Mouse (Mus musculus) heart, adult 9 months (tissue): ENCODE measurements around the gene Nell2.
A peak's percentile ranks its signal among the peaks of the same experiment; 100 is the strongest.

ENCODE experiments used
- DNase-seq, 2 experiments: peaks; one replicate each; pipeline ENCODE4 v3.0.0; 2022; ENCODE audit warnings: low spot score in 2 of 2

The Nell2 gene

DNA sequence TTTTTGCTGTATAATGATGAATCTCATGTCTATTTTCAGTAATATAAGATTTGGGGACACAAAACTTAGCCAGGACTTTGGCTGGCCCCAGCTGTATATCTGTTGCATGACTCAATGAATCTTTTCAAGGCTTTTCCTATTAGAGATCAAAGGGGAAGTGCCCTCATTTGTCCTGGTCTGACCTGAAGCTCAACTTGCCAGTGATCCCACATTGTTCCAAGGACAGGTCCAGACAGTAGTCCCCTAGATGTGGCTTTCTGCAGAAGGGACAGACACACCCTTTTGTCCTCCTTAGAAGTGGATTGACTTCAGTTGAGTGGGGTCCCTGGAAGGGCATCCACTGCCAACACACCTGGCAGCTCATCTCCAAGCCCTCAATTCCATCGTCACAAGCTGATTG, 173.6 kb downstream of the Nell2 start:
- no peak for DNase-seq

DNA sequence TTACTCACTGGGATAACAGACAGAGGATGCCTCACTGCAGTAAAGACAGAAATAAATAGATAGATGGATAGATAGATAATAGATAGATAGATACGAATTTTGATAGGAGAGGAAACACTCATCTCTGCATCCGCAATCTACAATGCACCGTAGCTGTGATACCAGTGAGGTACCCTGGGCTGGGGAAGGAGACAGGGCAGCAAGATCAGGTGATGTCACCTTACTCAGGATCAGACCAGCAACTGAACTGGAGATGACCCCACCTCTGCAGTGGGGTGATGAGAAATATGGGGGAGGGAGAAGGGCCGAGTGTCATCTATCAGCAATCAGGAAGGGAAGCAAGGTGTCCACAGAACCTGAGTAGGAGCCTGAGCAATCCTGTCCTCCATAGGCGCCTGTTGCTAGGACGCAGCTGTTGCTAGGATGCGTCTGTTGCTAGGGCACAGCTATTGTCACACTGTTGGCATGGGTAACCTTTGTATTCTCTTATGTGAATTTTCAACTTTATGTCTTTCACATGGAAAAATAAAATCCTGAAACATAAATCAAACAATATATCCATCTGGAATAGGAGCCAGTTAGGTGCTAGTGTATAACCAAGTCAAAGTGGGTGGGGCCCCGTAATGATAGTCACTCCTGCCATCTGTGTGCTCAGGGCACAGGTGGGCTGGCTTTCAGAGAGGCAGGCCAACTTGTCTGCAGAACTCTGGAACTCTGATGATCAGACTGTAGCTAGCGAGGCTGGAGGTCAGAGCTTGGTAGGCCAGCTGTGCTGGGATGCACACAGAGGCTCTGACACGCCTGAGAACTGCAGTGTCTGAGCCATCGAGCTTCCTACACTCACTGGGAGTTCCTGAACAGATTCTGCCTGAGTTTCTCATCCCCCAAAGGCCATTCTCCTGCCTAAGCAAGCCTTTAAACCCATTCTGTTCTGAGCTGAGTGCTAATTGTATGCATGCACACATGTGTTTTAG, 193.7 kb downstream of the Nell2 start:
- no peak for DNase-seq

DNA sequence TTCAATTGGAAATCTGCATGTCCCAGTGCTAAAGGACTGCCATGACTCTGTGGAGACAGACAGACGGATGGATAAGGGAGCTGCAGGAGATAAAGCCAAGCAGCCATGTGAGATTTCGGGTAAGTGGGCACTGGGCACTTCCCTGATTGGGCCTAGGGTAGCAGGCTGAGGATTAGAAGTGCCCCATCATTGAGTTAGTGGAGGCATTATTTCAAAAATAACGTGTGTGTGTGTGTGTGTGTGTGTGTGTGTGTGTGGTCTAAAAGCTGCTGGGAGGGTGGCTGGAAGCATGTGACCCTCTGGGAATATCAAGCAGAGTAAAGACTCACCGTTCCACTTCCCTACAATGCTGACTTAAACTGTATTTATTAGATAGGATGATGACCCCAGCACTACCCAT, 195.1 kb downstream of the Nell2 start:
- no peak for DNase-seq

DNA sequence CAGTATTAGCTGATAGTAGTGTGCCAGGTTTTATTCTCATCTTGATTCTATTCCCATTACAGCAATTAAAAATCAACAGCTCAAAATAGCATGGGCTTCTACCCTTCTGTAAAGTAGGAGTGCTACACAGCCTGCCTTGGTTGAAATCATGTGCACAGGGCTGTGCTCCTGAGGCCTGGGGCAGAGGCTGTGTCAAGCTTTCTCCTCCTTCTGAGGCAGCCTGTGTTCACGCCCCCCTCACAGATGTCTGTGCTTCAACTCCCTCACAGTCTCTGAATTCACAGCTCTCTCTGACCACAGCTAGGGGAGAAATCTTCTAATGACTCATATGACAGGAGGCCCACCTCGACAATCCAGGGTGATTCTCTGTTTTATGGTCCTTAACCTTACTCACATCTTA, 197.4 kb downstream of the Nell2 start:
- no peak for DNase-seq

DNA sequence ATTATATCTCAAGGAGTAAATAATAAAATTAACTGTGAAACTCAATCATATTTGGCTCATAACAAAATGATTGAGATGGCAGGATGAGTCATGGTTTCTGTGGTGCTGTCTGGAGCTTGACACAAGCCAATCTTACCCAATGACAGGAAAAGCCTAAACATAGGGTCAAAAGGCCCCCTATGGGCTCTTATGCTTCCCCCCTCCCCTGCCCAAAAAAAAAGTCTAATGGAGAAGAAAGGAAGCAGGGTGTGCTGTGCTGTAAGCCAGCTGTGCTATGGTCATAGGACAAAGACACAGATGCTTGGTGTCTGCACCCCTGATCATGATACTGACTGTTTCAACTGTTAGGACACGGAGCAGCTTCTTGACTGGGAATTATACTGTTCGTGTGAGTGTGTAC, 205.6 kb downstream of the Nell2 start:
- DNase-seq, result no peak

DNA sequence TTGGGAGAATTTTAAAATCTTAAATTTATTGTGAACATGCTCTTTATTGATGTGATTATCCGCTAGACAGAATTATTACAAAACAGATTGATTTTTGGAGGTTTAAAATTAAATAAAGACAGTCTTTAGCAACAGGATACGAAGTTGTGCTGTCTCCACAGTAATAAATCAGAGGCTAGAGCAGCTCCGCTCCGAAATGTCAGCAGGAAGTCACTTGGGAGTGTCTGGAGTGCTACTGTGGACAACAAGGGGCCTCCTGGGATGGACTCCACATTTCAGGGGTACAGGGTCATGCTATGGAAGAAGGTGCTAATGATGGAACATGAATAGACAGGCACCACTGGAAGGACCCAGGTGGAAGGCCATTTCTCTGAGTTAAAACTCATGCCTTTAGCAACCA, 211.7 kb downstream of the Nell2 start:
- DNase-seq, result no peak

DNA sequence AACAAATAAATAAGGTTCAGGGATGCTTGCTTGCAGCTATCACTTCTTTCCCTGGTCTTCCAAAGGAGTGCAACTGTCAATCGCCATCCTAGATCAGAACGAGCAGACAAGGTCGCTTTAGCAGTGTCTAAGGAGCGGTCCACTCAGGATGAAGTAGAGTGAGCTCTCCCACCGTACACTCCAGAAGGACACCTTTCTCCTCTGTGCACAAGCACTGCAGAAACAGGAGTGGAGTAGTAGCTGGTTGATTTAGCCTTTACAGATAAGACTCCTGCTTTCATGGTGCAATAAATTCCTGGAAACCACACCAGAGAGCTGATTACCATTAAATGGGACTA, 213.6 kb downstream of the Nell2 start:
- no peak for DNase-seq

DNA sequence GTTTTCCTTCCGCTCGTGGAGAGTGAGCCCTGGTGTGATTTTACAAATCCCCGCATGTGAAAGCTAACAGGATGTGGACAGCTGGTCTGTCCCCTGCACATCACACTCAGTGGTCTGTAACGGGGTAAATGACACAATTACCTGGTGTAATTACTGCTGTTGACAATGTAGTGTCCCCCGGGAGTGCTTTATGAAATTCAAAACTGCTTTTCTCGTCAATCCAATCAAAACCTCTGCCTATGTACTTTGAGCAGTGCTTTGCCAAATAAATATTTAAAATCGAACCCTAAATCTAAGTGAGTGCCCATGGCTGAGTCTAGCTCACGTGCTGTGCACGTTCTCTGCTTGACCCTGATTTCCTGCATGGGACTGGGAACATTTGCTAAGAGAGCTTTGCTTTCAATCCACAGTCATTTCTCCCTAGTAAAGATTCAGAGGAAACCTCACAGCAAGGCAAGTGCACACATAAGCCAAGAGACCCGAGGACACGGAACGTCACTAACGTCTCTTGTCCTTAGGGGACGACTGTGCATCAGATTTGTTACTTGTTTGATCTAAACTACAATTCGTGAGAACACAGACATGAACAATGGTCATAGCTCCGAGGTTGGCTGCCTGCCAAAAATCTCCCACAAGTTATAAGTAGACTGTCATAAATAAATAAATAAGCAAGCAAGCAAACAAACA, 214.1 kb downstream of the Nell2 start:
- DNase-seq, result no peak

DNA sequence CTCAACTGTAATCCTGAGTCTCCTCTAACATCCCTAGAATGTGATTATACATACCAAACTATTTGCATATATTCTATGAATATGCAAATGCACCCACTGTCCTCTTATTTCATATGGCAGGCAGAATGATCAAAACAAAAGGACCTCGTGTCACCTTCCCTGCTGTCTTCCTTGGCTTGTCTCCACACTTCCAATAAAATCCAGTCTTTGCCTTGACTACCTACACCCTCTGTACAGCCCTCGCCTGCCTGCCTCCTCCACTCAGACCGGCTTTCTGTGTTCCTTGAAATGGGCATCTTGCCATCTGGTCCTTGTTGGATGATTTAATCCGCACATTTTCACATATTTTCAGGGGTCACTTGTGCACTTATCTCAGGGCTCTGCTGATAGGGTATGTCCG, 215.1 kb downstream of the Nell2 start:
- no peak for DNase-seq

DNA sequence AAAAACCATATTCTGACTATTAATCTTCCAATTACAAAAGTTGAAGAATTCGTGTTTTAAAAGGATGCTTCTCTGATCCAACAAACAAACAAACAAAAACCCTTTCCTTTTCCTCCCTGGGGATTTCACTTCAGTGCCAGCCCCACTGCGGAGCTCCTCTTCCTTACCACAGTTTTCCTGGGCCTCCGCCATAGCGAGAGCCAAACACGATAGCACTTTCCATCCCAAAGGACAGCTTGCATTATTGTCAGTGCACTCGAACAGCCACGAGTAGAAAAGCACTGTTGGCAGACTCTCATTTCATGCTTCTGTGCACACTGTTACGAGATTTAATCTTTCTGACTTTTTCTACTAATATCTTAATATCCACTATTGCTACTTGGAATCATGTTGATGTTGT, 224.3 kb downstream of the Nell2 start:
- DNase-seq, result no peak

DNA sequence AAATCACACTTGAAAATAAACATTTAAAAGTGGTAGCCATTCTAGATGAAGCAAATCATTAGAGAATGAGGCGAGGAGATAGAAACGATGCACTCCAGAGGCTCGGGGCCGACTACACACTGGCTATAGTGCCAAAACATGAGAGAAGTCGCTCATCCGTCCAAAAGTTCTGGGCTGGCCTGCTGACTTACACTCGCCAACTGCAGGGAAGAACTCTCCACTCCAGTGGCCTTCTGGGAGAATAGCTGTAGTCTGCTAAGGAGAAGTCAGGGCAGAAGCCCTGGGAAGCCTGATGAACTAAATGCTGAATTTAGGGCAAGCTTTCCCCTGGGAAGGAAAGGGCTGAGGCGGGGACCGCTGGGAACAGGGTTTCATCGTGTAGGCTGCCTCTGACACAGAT, 231.8 kb downstream of the Nell2 start:
- peak; percentile 19 to 47 for DNase-seq

DNA sequence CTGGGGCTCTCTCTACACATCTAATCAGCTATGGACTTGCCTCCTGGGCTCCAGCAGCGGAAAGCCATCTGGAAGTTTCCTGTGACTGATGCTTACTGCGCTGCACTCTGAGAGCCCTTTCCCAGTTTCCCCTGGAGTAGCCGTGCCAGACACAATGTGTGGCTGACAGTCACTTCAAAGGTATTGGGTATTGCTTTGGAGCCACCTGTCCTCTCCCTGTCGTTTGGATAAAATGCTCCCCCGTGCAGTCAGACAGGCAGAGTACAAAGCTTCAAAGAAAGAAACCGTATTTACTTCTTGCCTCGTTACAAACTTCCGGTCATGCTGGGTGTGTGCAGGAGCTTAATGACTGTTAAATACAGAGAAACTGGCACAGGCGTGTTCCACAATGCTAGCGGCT, 239.3 kb downstream of the Nell2 start:
- DNase-seq, result no peak

DNA sequence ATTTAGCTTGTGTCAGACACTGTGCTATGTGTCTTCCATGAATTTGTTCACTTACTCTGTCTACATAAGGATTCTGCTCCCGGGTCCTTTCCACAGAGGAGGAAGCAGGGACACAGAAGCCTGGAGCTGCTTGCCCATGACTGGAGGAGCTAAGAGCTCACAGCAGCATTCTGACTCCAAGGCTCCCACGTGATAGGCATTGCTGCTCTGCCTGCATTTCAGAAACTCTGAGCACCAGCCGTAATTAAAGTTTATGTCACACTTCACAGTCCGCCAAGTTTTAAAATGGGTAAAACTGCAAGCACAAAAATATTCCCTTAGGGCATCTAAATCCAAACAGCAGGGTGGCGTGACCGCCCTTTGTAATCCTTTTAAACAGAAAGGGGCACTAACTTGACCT, 243.2 kb downstream of the Nell2 start:
- no peak for DNase-seq

DNA sequence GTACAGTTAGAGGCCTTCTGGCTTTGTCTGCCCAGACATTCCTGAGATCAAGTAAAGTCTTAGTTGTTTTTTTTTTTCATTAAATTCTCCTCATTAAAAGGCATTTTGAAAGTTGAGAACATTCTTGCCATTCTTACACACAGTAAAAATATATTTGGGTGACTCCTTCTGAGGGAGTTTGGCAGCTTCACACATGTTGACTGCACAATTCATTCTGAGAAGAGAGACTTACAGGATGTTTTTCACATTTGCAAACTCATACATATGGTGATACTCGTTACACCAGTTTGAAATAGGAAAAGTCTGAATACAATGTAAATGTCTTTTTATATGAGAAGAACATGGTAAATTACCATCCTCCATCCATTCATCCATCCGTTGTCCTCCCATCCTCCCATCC, 247.4 kb downstream of the Nell2 start:
- DNase-seq, result no peak

DNA sequence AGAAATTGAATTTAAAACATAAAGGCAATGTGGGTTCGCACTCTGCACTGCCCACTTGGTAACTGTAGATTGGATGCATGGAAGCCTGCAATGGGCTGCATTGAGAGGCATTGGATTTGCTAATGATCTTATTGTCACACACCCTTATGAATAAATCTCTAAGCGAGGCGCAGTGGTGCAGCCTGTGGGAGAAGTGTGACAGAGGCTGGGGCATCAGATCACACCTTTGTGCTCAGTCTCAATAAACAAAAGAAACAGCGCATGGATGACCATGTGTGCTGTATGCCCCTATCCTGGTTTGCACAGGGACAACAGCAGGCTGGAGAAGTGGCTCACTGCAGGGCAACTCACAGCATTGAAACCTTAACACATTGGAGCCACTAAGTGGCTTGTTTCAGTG, 250.4 kb downstream of the Nell2 start:
- no peak for DNase-seq

DNA sequence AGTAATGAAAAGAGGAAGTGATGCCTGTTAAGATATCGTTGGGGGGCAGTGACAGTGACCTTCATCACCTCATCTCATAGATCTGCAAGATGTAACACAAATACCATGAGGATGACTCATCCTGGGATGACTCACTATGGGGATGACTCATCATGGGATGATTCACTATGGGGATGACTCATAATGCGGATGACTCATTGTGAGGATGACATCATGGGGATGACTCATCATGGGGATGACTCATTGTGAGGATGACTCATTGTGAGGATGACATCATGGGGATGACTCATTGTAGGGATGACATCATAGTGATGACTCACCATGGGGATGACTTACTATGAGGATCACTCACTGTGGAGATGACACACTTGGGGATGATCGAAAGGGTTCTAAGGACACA, 251.8 kb downstream of the Nell2 start:
- no peak for DNase-seq

DNA sequence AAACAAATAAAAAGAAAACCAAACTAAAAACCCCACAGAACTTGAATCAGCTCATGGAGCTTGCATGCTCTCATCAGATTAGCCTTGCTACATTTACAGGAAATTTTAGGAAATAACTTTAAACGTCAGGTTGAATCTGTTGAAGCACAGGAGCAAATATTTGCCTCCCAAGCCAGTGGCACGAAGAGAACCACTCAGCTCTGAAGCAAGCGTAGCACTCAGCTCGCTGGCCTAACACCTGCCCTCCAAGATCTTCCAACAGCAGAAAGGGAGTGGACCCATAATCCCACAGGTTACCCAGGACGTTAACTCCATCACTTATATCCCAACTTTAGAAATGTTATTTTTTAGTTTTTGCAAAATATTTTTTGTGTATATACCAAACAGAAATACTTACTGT, 252.8 kb downstream of the Nell2 start:
- no peak for DNase-seq

DNA sequence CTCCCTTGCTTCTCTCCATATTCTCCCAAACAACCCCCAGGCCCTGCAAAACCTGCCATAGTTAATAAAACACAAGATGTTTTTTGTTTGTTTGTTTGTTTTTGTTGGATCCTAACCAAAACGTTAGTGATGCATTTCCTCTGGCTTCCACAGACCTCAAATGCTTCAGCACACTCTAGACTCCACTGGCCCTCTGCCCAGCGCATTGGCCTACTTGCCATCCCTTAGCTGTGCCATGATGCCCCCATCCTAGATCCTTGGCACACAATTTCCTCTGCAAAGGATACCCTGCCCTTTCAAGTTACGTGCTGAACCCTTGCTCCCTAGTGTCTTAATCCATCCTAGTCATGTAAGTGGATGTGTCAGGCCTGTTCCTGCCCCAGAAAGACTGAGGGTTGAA, 255.1 kb downstream of the Nell2 start:
- no peak for DNase-seq

DNA sequence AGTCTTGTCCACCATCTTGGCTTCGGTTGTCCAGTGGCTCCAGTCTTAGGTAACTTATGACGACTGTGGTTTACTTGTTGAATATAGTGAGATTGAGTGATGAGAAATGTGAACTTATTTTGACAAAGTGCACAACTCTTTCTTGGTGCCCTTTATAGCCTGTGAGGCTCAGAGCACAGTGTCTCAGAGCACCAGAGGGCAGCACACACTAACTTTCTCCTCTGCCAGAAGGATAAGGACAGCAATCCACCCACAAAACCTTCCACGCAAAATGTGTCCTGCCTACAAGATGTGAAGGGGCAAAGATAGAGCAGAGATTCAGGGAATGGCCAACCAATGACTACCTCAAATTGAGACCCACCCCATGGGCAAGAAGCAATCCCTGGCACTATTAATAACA, 256.2 kb downstream of the Nell2 start:
- DNase-seq, result no peak

DNA sequence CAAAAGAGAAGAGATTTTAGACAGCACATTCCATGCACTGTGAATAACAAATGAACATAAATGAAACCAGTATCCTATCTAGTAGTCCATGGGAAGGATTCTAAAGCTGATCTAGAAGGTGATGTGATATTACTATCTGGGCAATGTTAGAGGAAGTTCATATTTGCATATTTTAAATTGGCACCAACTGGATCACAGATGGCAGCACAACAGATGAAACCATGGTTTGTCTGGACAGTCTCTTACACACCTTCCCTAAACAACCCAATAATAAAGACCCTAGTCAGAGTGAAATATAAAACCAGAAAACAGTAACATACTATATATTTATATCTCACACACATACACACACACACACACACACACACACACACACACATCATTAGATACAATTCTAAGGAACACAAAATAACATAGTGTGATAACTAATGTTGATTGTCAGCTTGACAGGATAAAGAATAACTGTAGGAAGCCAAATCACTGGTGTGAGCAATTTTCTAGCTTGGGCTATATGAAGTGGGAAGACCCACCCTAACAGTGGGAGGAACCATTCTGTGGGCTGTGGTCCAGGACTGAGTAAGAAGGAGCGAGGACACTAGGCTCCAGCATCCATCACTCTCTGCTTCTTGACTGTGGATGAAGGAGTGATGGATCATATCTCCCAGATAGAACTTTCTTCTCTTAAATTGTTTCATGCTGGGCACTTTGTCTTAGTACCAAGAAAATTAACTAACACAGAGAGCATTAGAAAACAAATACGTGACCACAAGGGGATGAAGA, 268.5 kb downstream of the Nell2 start:
- DNase-seq, result no peak

DNA sequence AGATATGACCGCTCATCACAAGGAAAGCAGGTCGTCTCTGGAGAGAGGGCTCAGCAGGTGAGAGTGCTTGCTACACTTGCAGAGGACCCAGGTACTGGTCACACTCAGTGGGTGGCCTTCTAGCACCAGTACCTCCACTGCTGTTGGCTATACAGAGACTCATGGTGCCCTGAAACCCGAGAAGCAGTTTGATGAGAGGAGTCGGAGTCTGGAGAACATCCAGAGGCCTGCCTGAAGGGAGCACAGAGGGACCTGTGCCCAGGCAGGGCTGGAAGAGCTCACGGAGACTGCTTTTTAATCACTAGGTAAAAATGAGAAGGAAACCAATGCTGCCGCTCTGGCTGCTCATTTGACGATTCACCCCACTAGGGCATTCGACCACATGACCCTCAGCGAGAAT, 271.2 kb downstream of the Nell2 start:
- no peak for DNase-seq

DNA sequence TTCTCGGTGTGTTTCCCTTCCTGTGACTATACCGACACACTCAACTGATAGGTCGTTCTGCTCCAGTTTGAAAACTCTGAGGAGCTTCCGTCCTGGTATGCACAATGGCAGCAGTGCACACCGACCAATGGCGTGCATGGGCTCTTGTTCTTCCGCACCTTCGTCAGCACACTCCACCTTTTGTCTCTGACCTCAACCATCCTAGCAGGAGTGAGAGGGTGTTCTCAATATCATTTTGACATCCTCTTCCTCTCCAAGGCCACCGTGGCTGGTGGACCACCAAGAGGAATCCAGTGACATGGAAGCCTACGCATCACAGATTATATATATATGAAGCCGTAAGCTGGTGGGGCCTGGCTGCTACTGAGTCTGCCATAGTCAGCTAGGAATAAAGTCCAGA, 282.8 kb downstream of the Nell2 start:
- DNase-seq, result no peak

DNA sequence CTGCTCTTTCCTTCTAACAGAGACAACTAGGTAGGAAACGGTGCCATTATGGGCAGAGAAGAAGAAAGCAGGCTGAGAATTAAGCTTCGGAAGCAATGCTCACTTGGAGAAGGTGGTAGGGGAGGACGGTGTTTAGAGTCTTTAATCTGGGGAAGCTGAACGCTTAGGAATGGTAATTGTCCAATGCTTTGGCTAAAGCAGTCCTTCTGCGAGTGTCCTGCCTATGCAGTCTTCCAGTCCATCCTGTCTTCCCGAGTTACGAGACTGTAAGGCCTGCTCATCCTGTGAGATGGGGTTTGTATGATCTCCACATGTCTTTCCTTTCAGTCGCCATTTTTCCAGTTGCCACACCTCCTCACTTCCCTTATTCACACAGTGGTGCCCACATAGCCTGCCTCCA, 284.5 kb downstream of the Nell2 start:
- no peak for DNase-seq
